Mouse (Mus musculus): ENCODE measurements around the gene Basp1. TPM values are rescaled to one million over a fixed set of nuclear protein-coding genes. Genes with fewer than 3 reads are reported as not detected.

Basp1 gene
- total and polyA plus RNA-seq, 3 experiments, result 1.8 to 2.4 (median 1.9) TPM

DNA sequence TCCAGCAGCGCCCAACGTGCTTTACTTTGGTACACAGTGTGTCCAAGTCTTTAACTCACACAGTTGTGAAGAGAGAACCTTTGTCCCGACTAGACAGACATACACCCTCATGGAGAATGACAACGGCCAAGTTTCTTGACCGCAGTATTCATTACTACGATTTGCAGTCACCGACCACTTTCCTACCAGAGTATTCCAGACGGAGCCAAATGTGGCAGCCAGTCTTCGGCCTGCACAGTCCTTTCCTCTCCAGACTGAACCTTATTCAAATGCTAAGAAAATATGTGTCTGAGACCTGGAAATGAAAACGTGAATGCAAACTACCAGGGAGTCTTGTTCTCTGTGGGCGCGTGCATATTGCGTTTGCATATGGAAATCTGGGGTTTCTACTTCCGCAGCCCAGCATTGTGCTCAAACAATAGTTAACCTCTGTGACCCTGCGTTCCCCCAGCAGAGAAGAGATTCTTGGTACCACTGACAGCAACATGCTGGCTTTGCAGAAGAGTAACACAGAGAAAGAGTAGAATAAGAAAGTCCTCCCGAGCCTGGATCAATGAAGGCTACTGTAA is 81.6 kb downstream of the Basp1 start:
- no peak overlapping the region for H3K4me3 ChIP-seq
- no peaks in the 10 kb centered on the region for H3K79me2 ChIP-seq (replicated peaks; ENCODE audit: control insufficient read depth, insufficient read depth, low read length)
- TF ChIP-seq POLR2A (IDR thresholded peaks at IDR 0.05; ENCODE audit: insufficient read depth, low read depth, low read length), result no peak
- TF ChIP-seq CTCF (IDR thresholded peaks at IDR 0.05), result no peak
- TF ChIP-seq EP300 (IDR thresholded peaks at IDR 0.05; ENCODE audit: insufficient read depth, low read depth, low read length), result no peak
- no peak for DNase-seq
- no peaks in the 10 kb centered on the region for H3K36me3 ChIP-seq (ENCODE audit: control insufficient read depth, insufficient read depth, low read length)
- H3K27ac ChIP-seq, result no peak overlapping the region
- no peaks in the 10 kb centered on the region for H3K27me3 ChIP-seq (ENCODE audit: control insufficient read depth, insufficient read depth, low read length)
- H3K4me1 ChIP-seq (ENCODE audit: control insufficient read depth, insufficient read depth, low read length), result no peaks in the 10 kb centered on the region
- H3K9ac ChIP-seq (ENCODE audit: low read depth, low read length), result no peak overlapping the region
- WGBS, result 73% methylated on average over 16 of the region's 16 CpGs
- intact Hi-C loops (cut with DNase I), result no loop called here

- no peaks in the 10 kb centered on the region for H3K79me2 ChIP-seq (replicated peaks; ENCODE audit: control insufficient read depth, insufficient read depth, low read length)
- no peak for DNase-seq
- WGBS, result 56% methylated on average over 4 of the region's 4 CpGs
- TF ChIP-seq CTCF (IDR thresholded peaks at IDR 0.05), result no peak
- no peak for TF ChIP-seq POLR2A (IDR thresholded peaks at IDR 0.05; ENCODE audit: insufficient read depth, low read depth, low read length)
- no peak for TF ChIP-seq EP300 (IDR thresholded peaks at IDR 0.05; ENCODE audit: insufficient read depth, low read depth, low read length)
- no peak overlapping the region for H3K9ac ChIP-seq (ENCODE audit: low read depth, low read length)
- intact Hi-C loops (cut with DNase I), result no loop called here
- no peaks in the 10 kb centered on the region for H3K27me3 ChIP-seq (ENCODE audit: control insufficient read depth, insufficient read depth, low read length)
- H3K4me3 ChIP-seq, result no peak overlapping the region
- no peak overlapping the region for H3K27ac ChIP-seq
- no peaks in the 10 kb centered on the region for H3K4me1 ChIP-seq (ENCODE audit: control insufficient read depth, insufficient read depth, low read length)
- H3K36me3 ChIP-seq (ENCODE audit: control insufficient read depth, insufficient read depth, low read length), result no peaks in the 10 kb centered on the region
These were observed 82.6 kb downstream of the Basp1 start for GRCm38 (mm10) chr15:25330946-25331345.

DNA sequence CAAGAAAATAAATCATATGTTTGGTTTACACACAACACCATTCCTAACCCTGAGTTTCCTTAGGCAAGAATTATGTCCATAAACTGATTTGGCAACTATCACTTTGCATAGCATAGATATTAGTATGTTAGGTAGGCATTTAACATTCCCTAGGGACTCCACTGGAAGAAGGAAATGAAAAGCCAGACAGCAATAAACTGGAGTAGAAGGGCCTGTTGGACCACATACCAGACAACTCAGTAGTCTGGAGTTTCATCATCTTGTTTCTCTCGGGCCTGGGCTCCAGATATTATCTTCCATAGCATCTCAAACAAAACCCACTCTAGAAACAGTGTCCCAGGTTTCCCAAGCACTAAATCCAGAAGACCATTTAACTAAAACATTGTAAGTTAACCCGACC is 91.0 kb downstream of the Basp1 start:
- H3K27ac ChIP-seq, result no peak overlapping the region

DNA sequence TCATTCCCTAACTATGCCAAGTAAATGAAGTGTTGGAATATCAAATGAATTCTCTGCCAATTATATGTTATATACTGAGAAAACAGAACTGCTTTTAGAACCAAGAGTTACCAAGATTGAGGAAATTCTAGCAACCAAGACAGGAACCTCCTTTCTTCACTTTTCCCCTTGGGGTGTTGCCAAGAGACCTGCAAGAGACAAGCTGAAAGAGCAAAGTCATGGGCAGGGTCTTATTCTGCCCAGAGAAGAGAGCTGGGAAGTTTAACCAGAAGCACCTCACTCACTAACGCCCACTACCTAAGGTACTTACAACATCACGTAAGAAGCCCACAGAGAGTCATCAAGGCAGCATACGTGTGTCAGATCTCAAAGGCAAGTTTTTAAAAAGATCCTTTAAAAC is 91.5 kb downstream of the Basp1 start:
- no peak overlapping the region for H3K9ac ChIP-seq (ENCODE audit: low read depth, low read length)
- no peaks in the 10 kb centered on the region for H3K79me2 ChIP-seq (replicated peaks; ENCODE audit: control insufficient read depth, insufficient read depth, low read length)
- intact Hi-C loops (cut with DNase I), result no loop called here
- WGBS, result 86% methylated on average over 3 of the region's 3 CpGs
- TF ChIP-seq EP300 (IDR thresholded peaks at IDR 0.05; ENCODE audit: insufficient read depth, low read depth, low read length) (no peak), POLR2A (IDR thresholded peaks at IDR 0.05; ENCODE audit: insufficient read depth, low read depth, low read length) (no peak), CTCF (IDR thresholded peaks at IDR 0.05) (no peak)
- no peaks in the 10 kb centered on the region for H3K36me3 ChIP-seq (ENCODE audit: control insufficient read depth, insufficient read depth, low read length)
- no peak overlapping the region for H3K27ac ChIP-seq
- no peak overlapping the region for H3K4me3 ChIP-seq
- DNase-seq, result no peak
- H3K4me1 ChIP-seq (ENCODE audit: control insufficient read depth, insufficient read depth, low read length), result no peaks in the 10 kb centered on the region
- H3K27me3 ChIP-seq (ENCODE audit: control insufficient read depth, insufficient read depth, low read length), result no peaks in the 10 kb centered on the region

More for the DNA sequence above, 91.0 kb downstream of the Basp1 start:
- H3K4me3 ChIP-seq, result no peak overlapping the region
- no peak for DNase-seq
- no peak for TF ChIP-seq CTCF (IDR thresholded peaks at IDR 0.05)
- TF ChIP-seq EP300 (IDR thresholded peaks at IDR 0.05; ENCODE audit: insufficient read depth, low read depth, low read length), result no peak
- TF ChIP-seq POLR2A (IDR thresholded peaks at IDR 0.05; ENCODE audit: insufficient read depth, low read depth, low read length), result no peak
- H3K36me3 ChIP-seq (ENCODE audit: control insufficient read depth, insufficient read depth, low read length), result no peaks in the 10 kb centered on the region
- H3K4me1 ChIP-seq (ENCODE audit: control insufficient read depth, insufficient read depth, low read length), result no peaks in the 10 kb centered on the region
- no peak overlapping the region for H3K9ac ChIP-seq (ENCODE audit: low read depth, low read length)
- intact Hi-C loops (cut with DNase I), result no loop called here
- 69% methylated on average over 2 of the region's 2 CpGs for WGBS
- no peaks in the 10 kb centered on the region for H3K27me3 ChIP-seq (ENCODE audit: control insufficient read depth, insufficient read depth, low read length)
- no peaks in the 10 kb centered on the region for H3K79me2 ChIP-seq (replicated peaks; ENCODE audit: control insufficient read depth, insufficient read depth, low read length)

DNA sequence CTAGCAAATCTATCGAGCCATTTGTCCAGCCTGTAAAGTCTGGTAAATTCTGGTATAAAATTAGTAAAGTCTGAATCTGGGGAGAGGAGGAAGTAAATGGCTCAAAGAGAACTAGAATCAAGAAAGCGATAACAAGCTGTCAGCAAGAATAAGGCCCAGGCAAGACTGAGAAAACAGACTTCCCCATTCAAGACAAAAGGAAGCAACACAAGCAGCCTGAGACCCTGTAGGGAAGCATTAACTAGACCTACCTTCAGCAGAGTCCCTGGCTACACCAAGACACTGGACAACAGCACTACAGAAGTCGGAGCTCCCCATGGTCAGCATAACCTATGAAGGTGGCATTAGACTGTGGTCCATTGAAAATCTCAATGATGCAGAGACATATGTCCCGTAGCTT is 91.9 kb downstream of the Basp1 start:
- H3K4me1 ChIP-seq (ENCODE audit: control insufficient read depth, insufficient read depth, low read length), result no peaks in the 10 kb centered on the region
- 83% methylated on average over 4 of the region's 4 CpGs for WGBS
- intact Hi-C loops (cut with DNase I), result no loop called here
- no peak for TF ChIP-seq POLR2A (IDR thresholded peaks at IDR 0.05; ENCODE audit: insufficient read depth, low read depth, low read length)
- no peak for TF ChIP-seq EP300 (IDR thresholded peaks at IDR 0.05; ENCODE audit: insufficient read depth, low read depth, low read length)
- no peak for TF ChIP-seq CTCF (IDR thresholded peaks at IDR 0.05)
- H3K4me3 ChIP-seq, result no peak overlapping the region
- peak in 1 of 2 experiments; percentile 7 for DNase-seq
- no peaks in the 10 kb centered on the region for H3K36me3 ChIP-seq (ENCODE audit: control insufficient read depth, insufficient read depth, low read length)
- no peaks in the 10 kb centered on the region for H3K79me2 ChIP-seq (replicated peaks; ENCODE audit: control insufficient read depth, insufficient read depth, low read length)
- no peak overlapping the region for H3K9ac ChIP-seq (ENCODE audit: low read depth, low read length)
- H3K27me3 ChIP-seq (ENCODE audit: control insufficient read depth, insufficient read depth, low read length), result no peaks in the 10 kb centered on the region
- no peak overlapping the region for H3K27ac ChIP-seq

GRCm38 (mm10) chr15:25314471-25314870 is 99.1 kb downstream of the Basp1 start:
- Histone ChIP-seq H3K4me3 (no peak overlapping the region), H3K79me2 (replicated peaks; ENCODE audit: control insufficient read depth, insufficient read depth, low read length) (no peaks in the 10 kb centered on the region), H3K36me3 (ENCODE audit: control insufficient read depth, insufficient read depth, low read length) (no peaks in the 10 kb centered on the region), H3K9ac (ENCODE audit: low read depth, low read length) (no peak overlapping the region), H3K27me3 (ENCODE audit: control insufficient read depth, insufficient read depth, low read length) (no peaks in the 10 kb centered on the region), H3K4me1 (ENCODE audit: control insufficient read depth, insufficient read depth, low read length) (no peaks in the 10 kb centered on the region), H3K27ac (no peak overlapping the region)
- WGBS, result 87% methylated on average over 3 of the region's 3 CpGs
- intact Hi-C loops (cut with DNase I), result no loop called here
- no peak for DNase-seq
- TF ChIP-seq EP300 (IDR thresholded peaks at IDR 0.05; ENCODE audit: insufficient read depth, low read depth, low read length), result no peak
- no peak for TF ChIP-seq POLR2A (IDR thresholded peaks at IDR 0.05; ENCODE audit: insufficient read depth, low read depth, low read length)
- no peak for TF ChIP-seq CTCF (IDR thresholded peaks at IDR 0.05)

Other genes with a start within 250 kb of the Basp1 start
- 10 to 100 TPM; 63.7 to 67.9 TPM for gene Myo10, start 208.8 kb upstream of the Basp1 start, total RNA-seq (2021)
- 26.6 and 35.4 TPM in 2 replicates for gene Myo10, start 208.8 kb upstream of the Basp1 start, polyA plus RNA-seq (2012; rRNA removed)